Mouse (Mus musculus): ENCODE data around the gene Daam2.

DNA sequence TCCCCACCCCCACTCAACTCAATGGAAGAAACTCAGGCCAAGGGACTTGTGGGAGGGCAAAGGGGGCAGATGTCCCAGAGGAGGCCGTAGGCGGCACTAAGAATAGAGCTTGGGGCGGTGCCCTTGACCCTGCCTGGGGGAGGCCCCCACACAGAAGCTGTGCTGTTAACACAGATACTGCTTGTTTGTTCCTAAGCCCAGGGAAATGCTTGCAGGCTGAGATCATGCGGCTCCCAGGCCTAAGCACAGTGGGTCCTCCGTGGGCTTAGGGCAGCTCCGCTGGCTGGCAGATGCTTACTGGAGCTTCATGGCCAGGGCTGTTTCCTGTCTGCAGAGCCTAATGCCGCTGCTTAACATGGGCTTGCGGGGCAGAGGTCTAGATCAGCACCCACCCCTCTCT, 91.5 kb downstream of the Daam2 start:
- TF ChIP-seq CTCF (conservative IDR thresholded peaks at IDR 0.05 in 1 of 2, IDR thresholded peaks at IDR 0.05 in 1 of 2; ENCODE audit: low read depth in 2 of 2, low read length in 2 of 2) (no peak), POLR2AphosphoS2 (IDR thresholded peaks at IDR 0.05; ENCODE audit: low read depth, low read length) (no peak), ZC3H11A (IDR thresholded peaks at IDR 0.05; ENCODE audit: low read depth, low read length) (no peak), NELFE (IDR thresholded peaks at IDR 0.05; ENCODE audit: low read depth, low read length) (no peak), POLR2A (IDR thresholded peaks at IDR 0.05; ENCODE audit: low read depth, low read length) (no peak), MXI1 (IDR thresholded peaks at IDR 0.05; ENCODE audit: low read depth, low read length) (no peak), RAD21 (IDR thresholded peaks at IDR 0.05; ENCODE audit: low read depth, low read length) (no peak), MAFK (IDR thresholded peaks at IDR 0.05; ENCODE audit: insufficient replicate concordance, low read length) (no peak), ELF1 (IDR thresholded peaks at IDR 0.05; ENCODE audit: low read depth, low read length) (no peak), SMC3 (IDR thresholded peaks at IDR 0.05; ENCODE audit: low read depth, low read length) (no peak)
